Mouse (Mus musculus) bone marrow, adult 2 months (tissue): ENCODE measurements around the gene Pithd1. TPM values are rescaled to one million over a fixed set of nuclear protein-coding genes. Genes with fewer than 3 reads are reported as not detected.

Experiments used
- H3K27ac ChIP-seq: fragments of 200-500 bp; 2 replicates; pipeline ENCODE4 v1.5.1; 2012; ENCODE audit warnings: low read depth, mild to moderate bottlenecking, control low read depth, inconsistent platforms, low read length; ENCODE audit not compliant: control insufficient read depth, poor library complexity, insufficient read depth
- H3K4me1 ChIP-seq: fragments of 200-500 bp; 2 replicates; pipeline ENCODE4 v1.6.1; 2011; ENCODE audit warnings: low read length; ENCODE audit not compliant: control insufficient read depth, insufficient read depth
- H3K4me3 ChIP-seq: fragments of 200-500 bp; replicated peaks from 2 replicates; pipeline ENCODE3; 2011; ENCODE audit warnings: mild to moderate bottlenecking, low read depth, low read length, control low read depth; ENCODE audit not compliant: control insufficient read depth
- CTCF ChIP-seq: fragments of 200-500 bp; IDR thresholded peaks from 2 replicates; pipeline ENCODE4 v1.5.1; 2011; ENCODE audit warnings: low read length, control low read depth; ENCODE audit not compliant: control insufficient read depth, insufficient read depth
- POLR2A ChIP-seq: fragments of 200-500 bp; IDR thresholded peaks from 2 replicates; pipeline ENCODE4 v1.6.1; 2011; ENCODE audit warnings: low read depth, mild to moderate bottlenecking, control low read depth, low read length, borderline replicate concordance; ENCODE audit not compliant: control insufficient read depth
- WGBS: fragments of 180-500 bp; shearing (Covaris S2); methylation state at CpG from one replicate; pipeline ENCODE4 v1.1.7; 2018; 5-methylcytosine and 5-hydroxymethylcytosine counted together
- polyA plus RNA-seq: library from polyadenylated mRNA; stranded (reverse); fragments of >200 nt; gene quantifications from 2 replicates; pipeline ENCODE4 v1.2.4, GENCODE M21; 2011; ENCODE audit warnings: low replicate concordance; ENCODE audit not compliant: missing spikeins, insufficient read depth, insufficient read length

Gene Pithd1
- polyA plus RNA-seq, 1 experiment, result 49.8 TPM

DNA sequence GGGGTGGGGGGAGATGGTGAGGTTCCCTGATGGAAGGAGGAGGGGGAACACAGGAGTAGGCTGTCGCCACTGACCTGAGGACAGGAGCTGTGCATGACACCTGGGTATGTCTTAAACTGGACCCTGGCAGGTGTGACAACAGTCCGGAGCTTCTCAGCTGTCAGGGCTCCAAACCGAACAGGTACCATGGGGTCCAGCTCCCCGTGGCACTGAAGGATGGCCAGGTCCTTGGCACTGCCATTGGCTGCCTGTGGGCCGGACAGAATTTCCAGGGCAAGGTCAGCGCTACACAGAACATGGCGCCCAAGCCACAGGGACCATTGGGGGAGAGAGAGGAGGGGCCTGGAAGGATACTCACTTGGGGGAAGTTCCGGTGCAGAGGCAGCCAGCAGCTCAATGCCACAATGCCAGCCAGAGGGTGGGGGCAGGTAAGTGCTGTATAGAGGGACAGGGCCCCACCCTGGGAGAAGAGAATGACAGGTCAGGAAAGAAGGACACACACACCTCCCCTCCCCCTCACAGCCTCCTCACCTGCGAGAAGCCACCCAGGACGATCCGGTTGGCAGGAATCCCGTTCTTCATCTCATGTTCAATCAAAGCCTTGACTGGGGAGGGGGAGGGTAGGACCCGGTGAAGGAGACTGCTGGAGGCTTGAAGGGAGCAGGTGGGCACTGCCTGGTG, 17.9 kb downstream of the Pithd1 start:
- WGBS, result 83% methylated on average over 13 of the region's 13 CpGs
- TF ChIP-seq CTCF (no peak), POLR2A (no peak)
- Histone ChIP-seq H3K4me3 (no peak overlapping the region), H3K4me1 (peaks cover 4% of the 10 kb centered on the region), H3K27ac (no peak overlapping the region)

DNA sequence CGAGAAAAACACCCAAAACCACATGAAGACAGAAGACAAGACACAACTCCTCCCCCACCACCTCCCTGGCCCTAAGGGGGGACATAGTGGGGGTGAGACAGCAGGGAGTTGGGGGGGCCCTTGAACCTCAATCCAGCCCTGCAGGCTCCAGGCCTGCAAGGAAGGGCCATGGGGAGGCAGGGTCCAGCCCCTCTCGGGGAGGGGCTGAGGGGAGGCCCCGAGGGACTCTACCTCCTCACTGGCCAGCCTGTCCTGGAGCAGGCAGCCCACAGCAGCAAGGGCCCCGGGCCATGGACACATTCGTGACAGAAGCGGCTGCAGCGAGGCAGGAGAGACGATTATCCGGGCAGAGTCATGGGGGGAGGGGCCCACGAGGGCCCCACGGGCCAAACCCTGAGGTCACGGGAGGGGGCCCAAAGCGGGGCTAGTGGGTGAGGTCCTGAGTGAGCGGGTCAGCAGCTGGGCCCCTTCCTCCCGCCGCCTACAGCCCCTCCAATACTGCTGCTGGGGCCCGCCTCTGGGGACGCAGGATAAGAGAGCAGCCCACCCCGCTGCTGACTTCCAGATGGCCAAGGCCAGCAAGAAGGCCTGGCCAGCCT, 18.7 kb downstream of the Pithd1 start:
- WGBS, result 85% methylated on average over 19 of the region's 19 CpGs
- Histone ChIP-seq H3K27ac (no peak overlapping the region), H3K4me1 (peaks cover 3% of the 10 kb centered on the region), H3K4me3 (no peak overlapping the region)
- TF ChIP-seq POLR2A (no peak), CTCF (no peak)

DNA sequence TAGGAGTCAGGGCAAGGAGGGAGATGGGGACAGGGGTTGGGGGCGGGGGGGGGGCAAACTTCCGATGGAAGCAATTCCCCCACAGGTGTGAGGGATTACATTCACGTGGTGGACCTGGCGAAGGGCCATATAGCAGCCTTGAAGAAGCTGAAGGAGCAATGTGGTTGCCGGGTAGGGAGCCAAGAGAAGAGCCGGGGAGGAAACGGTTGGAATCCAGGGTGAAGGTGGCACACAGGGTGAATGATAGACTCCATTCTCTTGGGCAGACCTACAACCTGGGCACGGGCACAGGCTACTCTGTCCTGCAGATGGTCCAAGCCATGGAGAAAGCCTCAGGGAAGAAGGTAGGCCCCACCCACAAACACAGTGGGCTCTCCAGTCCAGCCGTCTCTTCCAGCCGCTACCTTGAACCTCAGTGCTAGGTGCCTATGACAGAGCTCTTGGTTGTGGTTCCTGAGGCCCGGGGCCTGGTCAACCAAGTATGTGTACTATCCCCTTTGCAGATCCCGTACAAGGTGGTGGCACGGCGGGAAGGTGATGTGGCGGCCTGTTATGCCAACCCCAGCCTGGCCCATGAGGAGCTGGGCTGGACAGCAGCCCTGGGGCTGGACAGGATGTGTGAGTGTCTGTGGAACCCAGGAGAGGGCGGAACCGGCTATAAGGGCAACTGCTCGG, 19.8 kb downstream of the Pithd1 start:
- no peak for TF ChIP-seq POLR2A
- TF ChIP-seq CTCF, result no peak
- H3K4me3 ChIP-seq, result no peak overlapping the region
- H3K4me1 ChIP-seq, result no peaks in the 10 kb centered on the region
- H3K27ac ChIP-seq, result no peak overlapping the region
- WGBS, result 85% methylated on average over 18 of the region's 18 CpGs

DNA sequence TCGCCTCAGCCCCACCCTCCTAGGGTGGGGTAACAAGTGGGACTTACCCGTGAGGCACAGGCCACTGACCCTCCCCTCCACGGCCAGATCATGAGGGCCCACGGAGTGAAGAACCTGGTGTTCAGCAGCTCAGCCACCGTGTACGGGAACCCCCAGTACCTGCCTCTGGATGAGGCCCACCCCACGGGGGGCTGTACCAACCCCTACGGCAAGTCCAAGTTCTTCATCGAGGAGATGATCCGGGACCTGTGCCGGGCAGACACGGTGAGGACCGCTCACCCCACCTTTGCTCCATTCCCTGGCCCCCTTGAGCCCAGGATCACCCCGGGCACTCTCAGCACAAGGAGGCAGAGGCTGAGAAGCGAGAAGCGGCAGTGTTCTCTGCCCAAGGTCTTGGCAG, 20.8 kb downstream of the Pithd1 start:
- Histone ChIP-seq H3K4me3 (no peak overlapping the region), H3K27ac (no peak overlapping the region), H3K4me1 (no peaks in the 10 kb centered on the region)
- no peak for TF ChIP-seq CTCF
- no peak for TF ChIP-seq POLR2A
- 90% methylated on average over 16 of the region's 16 CpGs for WGBS

DNA sequence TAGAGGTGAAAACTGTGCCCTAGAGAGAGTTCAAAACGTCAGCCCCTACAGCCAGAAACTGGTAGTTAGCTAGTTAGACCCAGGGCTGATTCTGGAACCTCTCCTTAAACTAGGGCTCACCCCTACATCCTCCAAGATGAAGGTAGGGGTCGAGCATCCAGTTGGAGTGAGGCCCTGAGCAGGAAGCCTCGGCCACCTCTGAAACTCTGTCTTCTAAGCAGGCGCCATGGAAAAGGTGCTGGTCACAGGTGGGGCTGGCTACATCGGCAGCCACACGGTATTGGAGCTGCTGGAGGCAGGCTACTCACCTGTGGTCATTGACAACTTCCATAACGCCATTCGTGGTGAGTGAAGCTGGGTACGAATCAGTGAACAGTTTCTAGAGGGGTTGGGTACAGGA, 22.0 kb downstream of the Pithd1 start:
- Histone ChIP-seq H3K4me1 (no peaks in the 10 kb centered on the region), H3K4me3 (no peak overlapping the region), H3K27ac (no peak overlapping the region)
- no peak for TF ChIP-seq POLR2A
- TF ChIP-seq CTCF, result no peak
- WGBS, result 80% methylated on average over 9 of the region's 9 CpGs

DNA sequence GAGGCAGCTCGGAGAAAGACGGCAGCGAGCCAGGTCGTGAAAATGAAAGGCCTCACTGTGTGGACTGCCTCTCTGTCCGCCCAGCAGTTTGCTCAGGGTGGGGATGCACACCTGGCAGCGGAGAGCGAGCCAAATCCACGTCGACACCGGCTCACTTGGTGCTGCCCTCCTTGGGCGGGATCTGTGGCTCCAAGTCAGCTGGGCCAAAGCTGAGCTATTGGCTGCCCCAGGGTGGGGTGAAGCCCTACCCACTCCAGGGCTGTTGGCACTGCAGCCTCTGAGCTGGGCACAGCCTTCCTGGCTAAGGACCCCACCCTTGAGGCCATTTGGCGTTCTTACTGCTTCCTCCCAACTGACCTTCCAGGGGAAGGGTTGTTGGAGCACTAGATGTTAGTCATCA, 22.6 kb downstream of the Pithd1 start:
- H3K4me3 ChIP-seq, result peak overlapping the region; percentile 98
- no peak overlapping the region for H3K27ac ChIP-seq
- WGBS, result 4% methylated on average over 12 of the region's 12 CpGs
- TF ChIP-seq POLR2A (no peak; the same call in 1 of the 2 replicates), CTCF (no peak)
- H3K4me1 ChIP-seq, result no peaks in the 10 kb centered on the region

DNA sequence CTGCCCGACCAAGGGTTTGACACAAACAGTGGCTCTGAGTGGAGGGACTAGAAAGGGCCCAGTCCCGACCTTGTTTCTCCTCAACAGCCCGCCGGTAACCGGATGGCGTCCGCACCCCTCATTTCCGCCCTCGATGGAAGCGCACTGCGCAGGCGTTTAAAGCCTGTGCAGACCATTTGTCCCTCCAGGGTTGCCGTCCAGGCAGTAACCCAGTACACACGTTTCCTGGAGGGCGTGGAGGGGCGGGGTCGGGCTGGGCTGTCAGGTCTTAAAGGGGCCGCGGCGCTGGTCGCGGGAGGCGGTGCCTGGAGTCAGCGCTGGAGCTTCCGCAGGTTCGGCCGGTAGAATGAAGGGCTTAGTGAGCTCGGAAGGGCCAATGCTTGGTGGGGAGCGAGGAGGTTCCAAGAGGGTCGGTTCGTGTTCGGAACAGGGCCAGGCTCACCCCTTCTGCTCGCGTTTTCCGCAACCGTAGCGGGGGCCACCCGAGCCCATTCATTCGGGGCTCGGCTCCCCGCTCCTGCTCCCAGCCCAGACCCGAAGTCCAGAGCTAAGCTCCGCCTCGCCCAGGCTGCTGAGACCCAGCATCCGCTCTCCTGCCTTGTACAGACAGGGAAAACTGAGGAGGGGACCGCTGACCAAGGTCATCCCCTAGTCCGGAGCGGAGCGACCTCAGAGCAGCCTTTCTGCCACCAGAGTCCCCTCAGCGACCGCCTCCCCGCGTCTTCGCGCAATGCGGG, 23.4 kb downstream of the Pithd1 start, which contains the start of gene Gale:
TSS of gene Gale (plus strand) at position 271 of the 737 bp plus-strand sequence.
- Histone ChIP-seq H3K4me3 (peak within 1 kb of the TSS; percentile 98), H3K27ac (peak within 1 kb of the TSS; percentile 96), H3K4me1 (no peaks in the 10 kb centered on the region)
- under 1% methylated on average over 56 of the region's 56 CpGs for WGBS
- TF ChIP-seq CTCF (no peak), POLR2A (peak; percentile 91; the same call in 1 of the 2 replicates)

DNA sequence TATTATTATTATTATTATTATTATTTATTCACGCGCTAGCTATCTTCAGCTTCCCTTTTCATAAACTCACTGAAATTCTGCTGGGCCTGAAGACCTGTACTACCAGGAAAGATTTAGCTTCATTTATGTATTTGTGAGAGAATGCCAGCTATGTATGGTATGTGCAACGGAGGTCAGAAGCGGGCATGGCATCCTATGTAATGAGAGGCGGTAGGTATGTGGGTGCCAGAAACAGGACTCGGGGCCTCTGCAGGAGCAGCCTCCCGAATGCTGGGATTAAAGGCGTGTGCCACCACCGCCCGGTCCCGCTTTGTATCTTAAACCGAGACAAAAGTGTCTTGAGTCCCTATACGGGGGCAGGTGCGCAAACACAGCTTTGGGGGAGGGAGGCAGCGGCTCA, 24.1 kb downstream of the Pithd1 start:
- TF ChIP-seq CTCF (no peak), POLR2A (no peak)
- Histone ChIP-seq H3K27ac (peak overlapping the region; percentile 96), H3K4me1 (no peaks in the 10 kb centered on the region), H3K4me3 (peak overlapping the region; percentile 98)
- WGBS, result 8% methylated on average over 15 of the region's 15 CpGs
